Comparison of ENCODE assay signal across 8 mouse cellular contexts in the genomic region with DNA sequence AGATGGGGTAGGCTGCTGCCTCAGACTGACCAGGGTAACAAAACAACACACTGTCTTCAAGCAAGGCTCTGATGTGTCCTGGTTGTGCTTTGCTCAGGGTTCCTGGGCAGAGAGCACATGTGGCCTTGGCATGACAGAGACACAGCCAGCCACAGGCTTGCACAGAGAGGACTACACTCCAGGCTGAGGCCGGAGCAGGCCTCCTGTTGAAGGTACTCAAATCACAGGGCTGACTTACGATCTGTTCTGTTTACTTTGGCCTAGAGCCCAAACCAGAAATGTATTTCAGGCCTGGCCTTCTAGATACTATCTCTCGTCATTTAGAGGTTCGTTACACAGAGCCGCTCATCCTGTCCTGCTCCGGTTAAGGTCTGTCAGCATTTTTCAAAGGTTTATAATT.
A peak's percentile ranks its signal among the peaks of the same experiment; 100 is the strongest.
DNase-seq lines count a peak whose midpoint lies in the region; ATAC-seq and TF ChIP-seq lines count a peak whose summit lies in the region.

No protein-coding gene starts in this region.

- H3K27ac ChIP-seq in testis, adult 2 months (ENCODE audit: control insufficient read depth, insufficient read depth, low read depth, low read length) = peak overlapping the region; percentile 16; the same call in 1 of the 2 replicates
- H3K27ac ChIP-seq in embryonic facial prominence, embryonic 11.5 days (replicated peaks; ENCODE audit: low read depth, low read length) = no peak overlapping the region
- H3K27ac ChIP-seq in midbrain, embryonic 16.5 days (ENCODE audit: low read length) = no peak overlapping the region

- H3K36me3 ChIP-seq in testis, adult 2 months (ENCODE audit: control insufficient read depth, insufficient read depth, low read length) = no peaks in the 10 kb centered on the region
- H3K36me3 ChIP-seq in embryonic facial prominence, embryonic 11.5 days (replicated peaks; ENCODE audit: control insufficient read depth, insufficient read depth, low read depth, low read length) = no peaks in the 10 kb centered on the region
- H3K36me3 ChIP-seq in midbrain, embryonic 16.5 days (ENCODE audit: control insufficient read depth, insufficient read depth, low read length) = no peaks in the 10 kb centered on the region

- peak; percentile 77 for ATAC-seq in embryonic facial prominence, embryonic 11.5 days (replicated peaks; ENCODE audit: insufficient number of reproducible peaks, low FRiP score, low TSS enrichment, low read depth)
- ATAC-seq in midbrain, embryonic 16.5 days = no peak

- no peak for TF ChIP-seq POLR2A in testis, adult 2 months (IDR thresholded peaks at IDR 0.05; ENCODE audit: control insufficient read depth, low read depth, low read length)

- no peaks in the 10 kb centered on the region for H3K9me3 ChIP-seq in embryonic facial prominence, embryonic 11.5 days (replicated peaks; ENCODE audit: control insufficient read depth, low read length)
- no peaks in the 10 kb centered on the region; the same call in 1 of the 2 replicates for H3K9me3 ChIP-seq in midbrain, embryonic 16.5 days (replicated peaks; ENCODE audit: control insufficient read depth, low read length, poor library complexity, severe bottlenecking)

- no peak overlapping the region for H3K4me3 ChIP-seq in testis, adult 2 months (ENCODE audit: control insufficient read depth, low read depth, low read length)
- H3K4me3 ChIP-seq in embryonic facial prominence, embryonic 11.5 days (ENCODE audit: low read depth, low read length) = no peak overlapping the region
- no peak overlapping the region for H3K4me3 ChIP-seq in midbrain, embryonic 16.5 days (ENCODE audit: low read depth, low read length)

- no peak for DNase-seq in testis, postnatal 10 days (ENCODE audit: low spot score)
- peak; percentile 48 for DNase-seq in embryonic facial prominence, embryonic 11.5 days (ENCODE audit: low spot score)
- peak; percentile 19 for DNase-seq in liver
- DNase-seq in urinary bladder, postnatal 36 days (ENCODE audit: low spot score in 2 of 2) = peak; percentile 31 to 46
- DNase-seq in frontal cortex, postnatal 25 days (ENCODE audit: low spot score in 2 of 2) = no peak
- no peak for DNase-seq in right cerebral cortex, adult 18-20 months

- 56% methylated on average over 6 of the region's 6 CpGs for WGBS in embryonic facial prominence, embryonic 11.5 days
- 77% methylated on average over 6 of the region's 6 CpGs for WGBS in midbrain, embryonic 16.5 days

- no peak for TF ChIP-seq CTCF in testis, adult 2 months (IDR thresholded peaks at IDR 0.05; ENCODE audit: control insufficient read depth, insufficient read depth, insufficient replicate concordance, low read depth, low read length)

- H3K4me2 ChIP-seq in embryonic facial prominence, embryonic 11.5 days (ENCODE audit: low read depth, low read length) = no peak overlapping the region
- H3K4me2 ChIP-seq in midbrain, embryonic 16.5 days (ENCODE audit: low read length) = no peak overlapping the region

- no peaks in the 10 kb centered on the region for H3K27me3 ChIP-seq in testis, adult 2 months (ENCODE audit: control insufficient read depth, insufficient read depth, low read length)
- no peaks in the 10 kb centered on the region for H3K27me3 ChIP-seq in embryonic facial prominence, embryonic 11.5 days (ENCODE audit: control insufficient read depth, insufficient read depth, low read length)
- H3K27me3 ChIP-seq in midbrain, embryonic 16.5 days (ENCODE audit: control insufficient read depth, insufficient read depth, low read depth, low read length) = no peaks in the 10 kb centered on the region

- no peaks in the 10 kb centered on the region for H3K4me1 ChIP-seq in testis, adult 2 months (ENCODE audit: control insufficient read depth, insufficient read depth, low read length)
- no peaks in the 10 kb centered on the region for H3K4me1 ChIP-seq in embryonic facial prominence, embryonic 11.5 days (ENCODE audit: control insufficient read depth, insufficient read depth, low read length)
- H3K4me1 ChIP-seq in midbrain, embryonic 16.5 days (ENCODE audit: control insufficient read depth, insufficient read depth, low read length) = no peaks in the 10 kb centered on the region

- no peak overlapping the region for H3K9ac ChIP-seq in embryonic facial prominence, embryonic 11.5 days (replicated peaks; ENCODE audit: low read length)
- no peak overlapping the region for H3K9ac ChIP-seq in midbrain, embryonic 16.5 days (ENCODE audit: low read depth, low read length)

Comparison
In these comparisons a context has a peak if more than half of its experiments do, and no peak if none do; other contexts are left out.
1. DNase-seq: peak in embryonic facial prominence, embryonic 11.5 days (single experiment), liver (single experiment) and urinary bladder, postnatal 36 days (2 of 2); none in testis, postnatal 10 days (single experiment), frontal cortex, postnatal 25 days (0 of 2) and right cerebral cortex, adult 18-20 months (single experiment).